Mouse (Mus musculus): ENCODE data around the gene Zfp462. TPM values are rescaled to one million over a fixed set of nuclear protein-coding genes. Genes with fewer than 3 reads are reported as not detected.

Zfp462 gene
- total and polyA plus RNA-seq, 3 experiments, result not detected

- Histone ChIP-seq H3K9ac (ENCODE audit: insufficient read depth, low read depth) (no peak overlapping the region), H3K4me2 (ENCODE audit: insufficient read depth, low read depth, poor library complexity, severe bottlenecking) (no peak overlapping the region), H3K4me3 (replicated peaks in 1 of 3; ENCODE audit: low read depth in 2 of 3, low read length in 2 of 3, poor library complexity in 1 of 3) (no peak overlapping the region), H3K9me3 (replicated peaks; ENCODE audit: low read length) (peaks cover 38% of the 10 kb centered on the region), H3K36me3 (replicated peaks in 1 of 2; ENCODE audit: control insufficient read depth in 1 of 2, insufficient read depth in 1 of 2, low read length in 1 of 2) (no peaks in the 10 kb centered on the region), H3K79me2 (replicated peaks; ENCODE audit: control insufficient read depth, extremely low read depth, insufficient read depth, poor library complexity, severe bottlenecking) (no peaks in the 10 kb centered on the region), H3K4me1 (ENCODE audit: control insufficient read depth in 1 of 2, insufficient read depth in 2 of 2) (no peaks in the 10 kb centered on the region), H3K27ac (ENCODE audit: insufficient read depth, low read depth) (no peak overlapping the region), H3K27me3 (replicated peaks) (no peaks in the 10 kb centered on the region)
- no peak for DNase-seq (ENCODE audit: extremely low read depth)
- no peak for TF ChIP-seq ELF1 (IDR thresholded peaks at IDR 0.05; ENCODE audit: low read depth, low read length)
- no peak for TF ChIP-seq ZKSCAN1 (IDR thresholded peaks at IDR 0.05; ENCODE audit: borderline replicate concordance, low read depth, low read length)
- no peak for TF ChIP-seq PAX5 (IDR thresholded peaks at IDR 0.05; ENCODE audit: low read length)
- TF ChIP-seq BHLHE40 (IDR thresholded peaks at IDR 0.05; ENCODE audit: low read depth, low read length), result no peak
- no peak for TF ChIP-seq ZC3H11A (IDR thresholded peaks at IDR 0.05; ENCODE audit: low read depth, low read length)
- no peak for TF ChIP-seq MXI1 (IDR thresholded peaks at IDR 0.05; ENCODE audit: low read depth, low read length)
- no peak for TF ChIP-seq UBTF (IDR thresholded peaks at IDR 0.05; ENCODE audit: low read depth, low read length)
- TF ChIP-seq JUN (IDR thresholded peaks at IDR 0.05; ENCODE audit: insufficient read depth, low read depth, low read length), result no peak
- no peak for TF ChIP-seq SMC3 (IDR thresholded peaks at IDR 0.05; ENCODE audit: low read depth, low read length)
- TF ChIP-seq MAZ (IDR thresholded peaks at IDR 0.05; ENCODE audit: low read depth, low read length), result no peak
- dilution Hi-C loops (cut with MboI; ENCODE audit: extremely low pct_ligation_motif_present, extremely low pct_unique_long_range_greater_than_20kb, low sequenced_read_pairs) (no loop called here), in situ Hi-C loops (cut with MboI; ENCODE audit: low pct_ligation_motif_present, low pct_unique_long_range_greater_than_20kb, low sequenced_read_pairs) (no loop called here)
These were observed 24.9 kb downstream of the Zfp462 start for GRCm38 (mm10) chr4:54969671-54970295.

DNA sequence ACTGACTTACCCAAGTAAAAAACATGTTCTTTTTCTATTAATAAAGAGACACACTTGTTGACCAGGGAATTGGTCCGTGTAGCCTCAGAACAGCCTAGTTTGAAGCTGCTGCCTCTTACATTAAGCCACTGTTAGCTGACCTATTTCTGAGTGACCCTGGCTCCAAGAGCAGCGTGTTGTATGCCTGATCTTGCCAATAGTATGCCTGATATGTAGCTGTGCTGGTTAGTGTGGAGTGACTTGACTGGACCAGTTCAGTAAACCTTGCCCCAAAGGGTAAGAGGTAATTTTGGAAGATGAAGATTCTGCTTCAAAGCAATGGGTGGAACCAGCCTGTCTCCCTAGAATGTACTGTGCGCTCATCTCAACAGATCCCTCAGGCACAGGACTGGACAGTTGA, 26.5 kb downstream of the Zfp462 start:
- Histone ChIP-seq H3K4me3 (replicated peaks in 1 of 3; ENCODE audit: low read depth in 2 of 3, low read length in 2 of 3, poor library complexity in 1 of 3) (no peak overlapping the region), H3K9ac (ENCODE audit: insufficient read depth, low read depth) (no peak overlapping the region), H3K9me3 (replicated peaks; ENCODE audit: low read length) (peaks cover 28% of the 10 kb centered on the region), H3K4me1 (ENCODE audit: control insufficient read depth in 1 of 2, insufficient read depth in 2 of 2) (no peaks in the 10 kb centered on the region), H3K36me3 (replicated peaks in 1 of 2; ENCODE audit: control insufficient read depth in 1 of 2, insufficient read depth in 1 of 2, low read length in 1 of 2) (no peaks in the 10 kb centered on the region), H3K4me2 (ENCODE audit: insufficient read depth, low read depth, poor library complexity, severe bottlenecking) (no peak overlapping the region), H3K27ac (ENCODE audit: insufficient read depth, low read depth) (no peak overlapping the region), H3K27me3 (replicated peaks) (no peaks in the 10 kb centered on the region), H3K79me2 (replicated peaks; ENCODE audit: control insufficient read depth, extremely low read depth, insufficient read depth, poor library complexity, severe bottlenecking) (no peaks in the 10 kb centered on the region)
- dilution Hi-C loops (cut with MboI; ENCODE audit: extremely low pct_ligation_motif_present, extremely low pct_unique_long_range_greater_than_20kb, low sequenced_read_pairs), result no loop called here
- in situ Hi-C loops (cut with MboI; ENCODE audit: low pct_ligation_motif_present, low pct_unique_long_range_greater_than_20kb, low sequenced_read_pairs), result no loop called here
- no peak for DNase-seq (ENCODE audit: extremely low read depth)
- TF ChIP-seq RCOR1 (conservative IDR thresholded peaks at IDR 0.05; ENCODE audit: low read depth, low read length) (no peak), JUND (conservative IDR thresholded peaks at IDR 0.05; ENCODE audit: low read depth, low read length) (no peak), USF1 (IDR thresholded peaks at IDR 0.05; ENCODE audit: low read depth, low read length) (no peak), NELFE (IDR thresholded peaks at IDR 0.05; ENCODE audit: low read depth, low read length) (no peak), POLR2AphosphoS2 (IDR thresholded peaks at IDR 0.05; ENCODE audit: low read depth, low read length) (no peak), TBP (conservative IDR thresholded peaks at IDR 0.05; ENCODE audit: low read depth, low read length) (no peak), MAZ (IDR thresholded peaks at IDR 0.05; ENCODE audit: low read depth, low read length) (no peak), BHLHE40 (IDR thresholded peaks at IDR 0.05; ENCODE audit: low read depth, low read length) (no peak), E2F4 (IDR thresholded peaks at IDR 0.05; ENCODE audit: insufficient replicate concordance, low read depth, low read length) (no peak), ZNF384 (IDR thresholded peaks at IDR 0.05; ENCODE audit: low read depth, low read length) (no peak), UBTF (IDR thresholded peaks at IDR 0.05; ENCODE audit: low read depth, low read length) (no peak), PAX5 (IDR thresholded peaks at IDR 0.05; ENCODE audit: low read length) (no peak), USF2 (conservative IDR thresholded peaks at IDR 0.05; ENCODE audit: low read depth, low read length) (no peak), POLR2A (IDR thresholded peaks at IDR 0.05; ENCODE audit: low read depth, low read length) (no peak), MAX (IDR thresholded peaks at IDR 0.05; ENCODE audit: low read length) (no peak), EP300 (IDR thresholded peaks at IDR 0.05; ENCODE audit: low read length) (no peak), ZMIZ1 (IDR thresholded peaks at IDR 0.05; ENCODE audit: low read depth, low read length) (no peak), ZC3H11A (IDR thresholded peaks at IDR 0.05; ENCODE audit: low read depth, low read length) (no peak)
